Comparison of ENCODE assay signal across 35 mouse cellular contexts in genomic region chr4:155598536-155598935, GRCm38 (mm10). TPM values are rescaled to one million over a fixed set of nuclear protein-coding genes. Genes with fewer than 3 reads are reported as not detected.
DNase-seq lines count a peak whose midpoint lies in the region; ATAC-seq and TF ChIP-seq lines count a peak whose summit lies in the region.
"Had no signal": no experiment of that assay in that cellular context is flagged by ENCODE, and none has a peak within 500 bp of the region (broad histone marks: within the 10 kb centered on the region; RNA-seq: fewer than 3 reads in every experiment).

No protein-coding gene starts in this region.

- WGBS in embryonic facial prominence, embryonic 10.5 days, result 15% methylated on average over 20 of the region's 20 CpGs
- WGBS in stomach, postnatal 0 days, result 22% methylated on average over 20 of the region's 20 CpGs

- H3K9ac ChIP-seq in ES-E14 (ENCODE audit: insufficient read depth, low read depth, low read length, poor library complexity, severe bottlenecking), result peak overlapping the region; percentile 18; the same call in 1 of the 2 replicates
- H3K9ac ChIP-seq in stomach, postnatal 0 days (ENCODE audit: low read length), result no peak overlapping the region
- H3K9ac ChIP-seq: embryonic facial prominence, embryonic 12.5 days; forebrain, postnatal 0 days; heart, embryonic 13.5 days; hindbrain, embryonic 15.5 days; limb, embryonic 12.5 days; liver, embryonic 15.5 days; midbrain, embryonic 15.5 days had no signal

- H3K27me3 ChIP-seq in embryonic facial prominence, embryonic 10.5 days (replicated peaks; ENCODE audit: low read depth, poor library complexity, severe bottlenecking), result no peaks in the 10 kb centered on the region
- no peaks in the 10 kb centered on the region for H3K27me3 ChIP-seq in stomach, postnatal 0 days (ENCODE audit: control insufficient read depth, insufficient read depth, low read length)
- H3K27me3 ChIP-seq: embryonic facial prominence, embryonic 12.5 days; heart, embryonic 13.5 days; hindbrain, embryonic 15.5 days; limb, embryonic 12.5 days; liver, embryonic 15.5 days; midbrain, embryonic 15.5 days; Patski had no signal

- no peak overlapping the region for H3K4me2 ChIP-seq in stomach, postnatal 0 days (replicated peaks; ENCODE audit: low read depth)
- H3K4me2 ChIP-seq: embryonic facial prominence, embryonic 12.5 days; heart, embryonic 13.5 days; hindbrain, embryonic 15.5 days; limb, embryonic 12.5 days; liver, embryonic 15.5 days; midbrain, embryonic 15.5 days had no signal

- no peak overlapping the region for H3K27ac ChIP-seq in ES-E14 (ENCODE audit: insufficient read depth, low read depth, low read length, poor library complexity, severe bottlenecking)
- H3K27ac ChIP-seq in embryonic facial prominence, embryonic 10.5 days (replicated peaks), result no peak overlapping the region
- H3K27ac ChIP-seq in stomach, postnatal 0 days (replicated peaks), result no peak overlapping the region
- H3K27ac ChIP-seq: embryonic facial prominence, embryonic 12.5 days; heart, embryonic 13.5 days; hindbrain, embryonic 15.5 days; layer of hippocampus, adult 2 months; limb, embryonic 12.5 days; liver, embryonic 15.5 days; macrophage; midbrain, embryonic 15.5 days had no signal

- TF ChIP-seq CTCF in stomach, postnatal 0 days (IDR thresholded peaks at IDR 0.05; ENCODE audit: low read depth), result no peak

- ATAC-seq in stomach, postnatal 0 days (ENCODE audit: low FRiP score, low TSS enrichment), result no peak
- ATAC-seq: activated CD4-positive, CD25-positive, alpha-beta regulatory T cell, adult 4 months; forebrain, postnatal 0 days; midbrain, embryonic 15.5 days; Patski had no signal

- peak; percentile 22 for DNase-seq in embryo, embryonic 9.5 days (ENCODE audit: extremely low spot score)
- no peak for DNase-seq in embryo, embryonic 10.5 days (ENCODE audit: low spot score)
- peak; percentile 27 for DNase-seq in ES-E14 (ENCODE audit: low read depth, low spot score)
- peak; percentile 33 for DNase-seq in embryonic facial prominence, embryonic 10.5 days (ENCODE audit: low spot score)
- DNase-seq in stomach, postnatal 0 days (ENCODE audit: low spot score), result peak; percentile 40
- no peak for DNase-seq in left cerebral cortex, adult 18-20 months (ENCODE audit: low spot score in 2 of 2)
- DNase-seq in layer of hippocampus, adult 9-11 months, result no peak
- DNase-seq in gastrocnemius, adult 18-20 months (ENCODE audit: low spot score), result no peak
- DNase-seq: adrenal gland, postnatal 10 days; cerebellum, adult 8-10 months; cerebellum, postnatal 36 days; forebrain, postnatal 0 days; gastrocnemius, postnatal 25 days; heart, adult 18-20 months; heart, postnatal 36 days; kidney, adult 8-10 months; kidney, postnatal 14 days; layer of hippocampus, postnatal 36 days; right cerebral cortex, adult 18-20 months had no signal

- no peak for TF ChIP-seq EP300 in stomach, postnatal 0 days (optimal IDR thresholded peaks at IDR 0.05)

- H3K9me3 ChIP-seq in ES-E14 (ENCODE audit: control insufficient read depth, insufficient read depth, low read depth, low read length), result no peaks in the 10 kb centered on the region
- H3K9me3 ChIP-seq in embryonic facial prominence, embryonic 10.5 days, result no peaks in the 10 kb centered on the region
- H3K9me3 ChIP-seq in stomach, postnatal 0 days (ENCODE audit: control insufficient read depth, low read length), result no peaks in the 10 kb centered on the region
- H3K9me3 ChIP-seq: embryonic facial prominence, embryonic 12.5 days; heart, embryonic 13.5 days; hindbrain, embryonic 15.5 days; limb, embryonic 12.5 days; liver, embryonic 15.5 days; midbrain, embryonic 15.5 days had no signal

- peak overlapping the region in 1 of 2 experiments; percentile 14; a peak in 1 of 4 replicates for H3K4me3 ChIP-seq in ES-E14 (ENCODE audit: insufficient read depth in 1 of 2, low read depth in 1 of 2, low read length in 2 of 2, poor library complexity in 1 of 2, severe bottlenecking in 1 of 2)
- H3K4me3 ChIP-seq in embryonic facial prominence, embryonic 10.5 days, result no peak overlapping the region
- no peak overlapping the region for H3K4me3 ChIP-seq in stomach, postnatal 0 days (ENCODE audit: low read depth, low read length)
- H3K4me3 ChIP-seq: embryonic facial prominence, embryonic 12.5 days; heart, embryonic 13.5 days; hindbrain, embryonic 15.5 days; layer of hippocampus, adult 2 months; limb, embryonic 12.5 days; liver, embryonic 15.5 days; midbrain, embryonic 15.5 days had no signal

- in situ Hi-C loops in ES-E14 (cut with MboI; ENCODE audit: low sequenced_read_pairs in 2 of 2, unreplicated experiment in 2 of 2), result no loop called here

- H3K4me1 ChIP-seq in ES-E14 (ENCODE audit: control insufficient read depth in 2 of 2, insufficient read depth in 2 of 2, low read length in 2 of 2, poor library complexity in 1 of 2), result peaks cover 0 to 4% of the 10 kb centered on the region in 2 experiments; a peak in 1 of 4 replicates
- peaks cover 24% of the 10 kb centered on the region for H3K4me1 ChIP-seq in embryonic facial prominence, embryonic 10.5 days
- H3K4me1 ChIP-seq in stomach, postnatal 0 days (replicated peaks; ENCODE audit: control insufficient read depth, insufficient read depth), result no peaks in the 10 kb centered on the region

- H3K36me3 ChIP-seq in ES-E14 (ENCODE audit: control insufficient read depth, insufficient read depth, low read length, poor library complexity, severe bottlenecking), result 0 out of 2 replicates have a peak, but pooled peaks cover 3% of the 10 kb centered on the region
- H3K36me3 ChIP-seq in embryonic facial prominence, embryonic 10.5 days (replicated peaks), result peaks cover 10% of the 10 kb centered on the region
- H3K36me3 ChIP-seq in stomach, postnatal 0 days (ENCODE audit: control insufficient read depth, insufficient read depth, low read length), result no peaks in the 10 kb centered on the region
- H3K36me3 ChIP-seq: hindbrain, embryonic 15.5 days; midbrain, embryonic 15.5 days had no signal

TF ChIP-seq in ES-E14, 5 proteins besides CTCF, POLR2A, EP300 and RAD21:
- TF ChIP-seq ZC3H11A (IDR thresholded peaks at IDR 0.05; ENCODE audit: borderline replicate concordance, low read depth, low read length) (no peak), MAFK (IDR thresholded peaks at IDR 0.05; ENCODE audit: insufficient read depth, low read depth, low read length) (no peak), CHD2 (IDR thresholded peaks at IDR 0.05; ENCODE audit: low read depth, low read length) (no peak), ZNF384 (IDR thresholded peaks at IDR 0.05; ENCODE audit: low read depth, low read length) (no peak), HCFC1 (IDR thresholded peaks at IDR 0.05; ENCODE audit: borderline replicate concordance, insufficient read depth, low read length) (no peak)

RNA-seq across cellular contexts. Expression of gene Slc35e2, which starts 2.7 kb away (rescaled TPM):
- 25.5 and 33.5 TPM in 2 replicates for total RNA-seq in ES-E14 (2012; rRNA removed)
- 13.5 and 13.7 TPM in 2 replicates for polyA plus RNA-seq in embryonic facial prominence, embryonic 10.5 days (2016; fragmentation: Nextera tagmentation; extraction: Ambion mirVana)
- polyA plus RNA-seq in stomach, postnatal 0 days (2015; fragmentation: Nextera tagmentation; extraction: Ambion mirVana), result 3.2 and 3.8 TPM in 2 replicates
- 10 to 100 TPM; 47.2 to 48.9 TPM for total RNA-seq in left cerebral cortex, adult 18-20 months (2021)
- 1 to 10 TPM; 3.8 to 4.4 TPM for total RNA-seq in gastrocnemius, adult 18-20 months (2021)

RNA-seq across cellular contexts. Expression of gene Cdk11b, which starts 26.1 kb away (rescaled TPM):
- total RNA-seq in ES-E14 (2012; rRNA removed), result 45.7 and 50.1 TPM in 2 replicates
- 77.7 and 79.9 TPM in 2 replicates for polyA plus RNA-seq in embryonic facial prominence, embryonic 10.5 days (2016; fragmentation: Nextera tagmentation; extraction: Ambion mirVana)
- 39.5 and 46.9 TPM in 2 replicates for polyA plus RNA-seq in stomach, postnatal 0 days (2015; fragmentation: Nextera tagmentation; extraction: Ambion mirVana)
- total RNA-seq in left cerebral cortex, adult 18-20 months (2021), result 10 to 100 TPM; 47.1 to 49.4 TPM
- 10 to 100 TPM; 29.4 to 30.4 TPM for total RNA-seq in gastrocnemius, adult 18-20 months (2021)

RNA-seq across cellular contexts. Expression of gene Nadk, which starts 36.4 kb away (rescaled TPM):
- 73.5 and 88.5 TPM in 2 replicates for total RNA-seq in ES-E14 (2012; rRNA removed)
- polyA plus RNA-seq in embryonic facial prominence, embryonic 10.5 days (2016; fragmentation: Nextera tagmentation; extraction: Ambion mirVana), result 108 and 109 TPM in 2 replicates
- polyA plus RNA-seq in stomach, postnatal 0 days (2015; fragmentation: Nextera tagmentation; extraction: Ambion mirVana), result 75.2 and 78.4 TPM in 2 replicates
- 10 to 100 TPM; 57.5 to 57.7 TPM for total RNA-seq in left cerebral cortex, adult 18-20 months (2021)
- 10 to 100 TPM; 16.7 to 22.6 TPM for total RNA-seq in gastrocnemius, adult 18-20 months (2021)

RNA-seq across cellular contexts. Expression of gene Gm10563, which starts 46.7 kb away (rescaled TPM):
- not detected in 2 replicates for total RNA-seq in ES-E14 (2012; rRNA removed)
- polyA plus RNA-seq in embryonic facial prominence, embryonic 10.5 days (2016; fragmentation: Nextera tagmentation; extraction: Ambion mirVana), result not detected in 2 replicates
- polyA plus RNA-seq in stomach, postnatal 0 days (2015; fragmentation: Nextera tagmentation; extraction: Ambion mirVana), result not detected in 2 replicates
- not detected for total RNA-seq in left cerebral cortex, adult 18-20 months (2021)
- not detected for total RNA-seq in gastrocnemius, adult 18-20 months (2021)
- total RNA-seq: adrenal gland, postnatal 10 days; forebrain, postnatal 0 days; gastrocnemius, postnatal 25 days; heart, adult 18-20 months; heart, postnatal 36 days; layer of hippocampus, adult 2 months; layer of hippocampus, postnatal 36 days; left cerebral cortex, postnatal 14 days had no signal
- polyA plus RNA-seq: activated CD4-positive, CD25-positive, alpha-beta regulatory T cell, adult 4 months; embryonic facial prominence, embryonic 12.5 days; forebrain, embryonic 11.5 days; forebrain, postnatal 0 days; heart, embryonic 13.5 days; hindbrain, embryonic 15.5 days; intestine, embryonic 14.5 days; limb, embryonic 12.5 days; liver, embryonic 15.5 days; lung, embryonic 16.5 days; macrophage; midbrain, embryonic 15.5 days; neural tube, embryonic 14.5 days; Patski; stomach, embryonic 16.5 days had no signal

RNA-seq across cellular contexts. Expression of gene Mmp23, which starts 54.6 kb away (rescaled TPM):
- total RNA-seq in ES-E14 (2012; rRNA removed), result 12.1 and 19.0 TPM in 2 replicates
- polyA plus RNA-seq in embryonic facial prominence, embryonic 10.5 days (2016; fragmentation: Nextera tagmentation; extraction: Ambion mirVana), result 5.8 and 7.4 TPM in 2 replicates
- 87.9 and 89.3 TPM in 2 replicates for polyA plus RNA-seq in stomach, postnatal 0 days (2015; fragmentation: Nextera tagmentation; extraction: Ambion mirVana)
- 1 to 10 TPM; 2.4 to 4.6 TPM for total RNA-seq in left cerebral cortex, adult 18-20 months (2021)
- total RNA-seq in gastrocnemius, adult 18-20 months (2021), result 1 to 10 TPM in 1 of 2 experiments, under 1 TPM in 1; 0.53 to 1.8 TPM
- polyA plus RNA-seq: activated CD4-positive, CD25-positive, alpha-beta regulatory T cell, adult 4 months; macrophage had no signal

Comparison
In these comparisons a context has a peak if more than half of its experiments do, and no peak if none do; other contexts are left out.
1. DNase-seq: peak in embryo, embryonic 9.5 days (single experiment), ES-E14 (single experiment), embryonic facial prominence, embryonic 10.5 days (single experiment) and stomach, postnatal 0 days (single experiment); none in embryo, embryonic 10.5 days (single experiment), left cerebral cortex, adult 18-20 months (0 of 2), layer of hippocampus, adult 9-11 months (single experiment) and gastrocnemius, adult 18-20 months (single experiment).